In genomic region chr6:17895562-17895961, GRCm38 (mm10) we compare ENCODE assay signal across 21 mouse cellular contexts.
"Had no signal": no experiment of that assay in that cellular context is flagged by ENCODE, and none has a peak within 500 bp of the region (broad histone marks: within the 10 kb centered on the region; RNA-seq: fewer than 3 reads in every experiment).

No protein-coding gene starts in this region.

- DNase-seq: heart, postnatal 10 days; heart, postnatal 14 days; heart, postnatal 36 days; heart, postnatal 4 days; kidney, adult 11 months; kidney, adult 18-20 months; kidney, adult 2 months; kidney, adult 8-10 months; kidney, adult 9 months; kidney, postnatal 10 days; kidney, postnatal 14 days; kidney, postnatal 25 days; kidney, postnatal 36 days; layer of hippocampus, adult 9-11 months; layer of hippocampus, postnatal 36 days had no signal

- ATAC-seq: hindbrain, embryonic 16.5 days; hindbrain, postnatal 0 days; inflammation-experienced regulatory T-cells, adult 6 months; intestine, embryonic 15.5 days; intestine, embryonic 16.5 days; intestine, postnatal 0 days had no signal
